Mouse (Mus musculus) spleen, adult 18-20 months (tissue): Measurements from ENCODE around the gene Idh3a.
"Not testable (repeated sequence)": the region's sequence is repeated elsewhere in the genome, so short reads cannot be mapped to it uniquely, and the experiment has no call there.

ENCODE experiments used
- DNase-seq, 2 experiments: peaks; one replicate each; pipeline ENCODE4 v3.0.0; 2022; ENCODE audit warnings: mixed read lengths in 2 of 2

Gene Idh3a

DNA sequence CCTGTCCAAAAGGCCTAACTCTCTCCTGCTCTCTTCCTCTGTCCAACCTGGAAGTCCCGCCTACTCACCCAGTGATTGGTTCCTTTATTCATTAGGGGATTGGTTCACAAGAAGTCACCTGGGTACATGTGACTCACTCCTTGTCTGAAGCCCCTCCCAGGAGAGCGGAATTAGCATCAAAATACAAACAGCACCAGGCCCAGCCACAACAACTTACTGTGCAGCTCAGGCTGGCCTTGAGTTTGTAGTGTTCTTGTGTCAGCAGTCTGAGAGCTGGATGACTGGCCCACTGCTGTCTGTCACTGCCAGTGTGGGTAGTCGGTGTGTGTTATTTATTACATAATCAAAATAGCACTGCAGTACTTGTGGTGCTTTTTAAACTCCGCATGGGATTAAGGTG, 7.5 kb downstream of the Idh3a start:
- DNase-seq, result not testable (repeated sequence)

DNA sequence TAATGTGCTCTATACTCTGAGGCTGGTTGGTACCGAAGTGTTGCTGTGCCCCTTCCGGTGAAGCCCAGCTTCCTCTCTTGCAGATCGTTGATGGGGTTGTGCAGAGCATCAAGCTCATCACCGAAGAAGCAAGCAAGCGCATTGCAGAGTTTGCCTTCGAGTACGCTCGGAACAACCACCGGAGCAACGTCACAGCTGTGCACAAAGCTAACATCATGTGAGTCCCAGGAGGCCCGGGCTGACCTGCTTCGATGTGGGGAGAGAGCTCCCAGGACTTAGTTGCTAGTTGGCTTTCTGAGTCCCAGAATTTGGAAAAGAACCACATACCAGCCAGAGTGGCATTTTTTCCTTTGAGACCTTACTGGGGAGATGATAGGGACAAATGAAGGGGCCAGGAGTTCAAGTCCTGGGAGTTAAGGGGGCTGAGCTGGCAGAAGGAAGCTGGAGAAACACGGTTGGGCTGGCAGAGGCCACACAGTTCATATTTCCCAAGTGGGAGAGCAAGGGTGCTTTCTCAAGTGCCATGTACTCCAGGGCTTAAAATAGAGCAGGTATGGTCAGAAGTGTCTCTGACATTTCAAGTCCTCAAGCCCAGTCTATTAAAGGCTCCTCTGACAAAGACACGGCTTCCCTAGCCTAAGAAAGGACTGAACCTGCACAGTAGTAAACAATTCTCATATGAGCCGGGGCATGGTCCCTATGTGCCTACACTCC, 10.8 kb downstream of the Idh3a start:
- no peak for DNase-seq

DNA sequence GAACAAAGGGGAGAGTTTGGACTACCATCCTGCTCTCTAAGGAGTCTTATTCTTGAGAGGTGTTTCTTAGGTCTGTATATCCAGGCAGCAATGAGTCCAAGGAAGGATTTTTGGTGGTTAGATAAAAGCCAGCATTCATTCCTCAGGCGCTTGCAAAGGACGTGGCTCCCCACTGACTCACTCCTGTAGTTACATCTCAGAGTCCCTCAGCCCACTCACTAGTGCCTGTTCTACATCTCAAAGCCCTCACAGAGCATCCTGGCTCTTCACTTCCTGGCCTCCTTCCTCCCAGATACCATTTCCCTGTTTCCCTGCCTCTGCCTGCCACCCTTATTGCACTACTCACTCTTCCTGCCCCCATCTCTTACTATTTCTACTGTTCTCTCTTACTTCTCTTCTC, 16.3 kb downstream of the Idh3a start:
- no peak for DNase-seq

DNA sequence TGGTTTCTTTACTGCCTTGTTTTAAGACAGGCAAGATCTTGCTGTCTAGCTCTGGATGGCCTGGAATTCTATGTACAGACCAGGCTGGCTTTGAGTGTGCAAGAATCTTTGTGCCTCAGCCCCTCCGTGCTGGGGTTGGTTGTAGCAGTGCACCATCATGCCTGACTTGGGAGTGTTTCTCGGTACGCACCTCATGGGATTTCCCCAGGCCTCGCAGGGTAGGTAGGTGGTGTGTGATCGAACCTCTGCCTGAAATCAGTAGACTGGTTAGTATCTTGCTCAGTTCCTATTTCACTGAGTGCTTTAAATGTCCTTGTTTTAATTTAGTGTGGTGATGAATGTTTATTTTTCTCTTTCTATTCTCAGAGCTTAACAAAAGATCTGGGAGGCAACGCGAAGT, 16.8 kb downstream of the Idh3a start:
- DNase-seq, result no peak

DNA sequence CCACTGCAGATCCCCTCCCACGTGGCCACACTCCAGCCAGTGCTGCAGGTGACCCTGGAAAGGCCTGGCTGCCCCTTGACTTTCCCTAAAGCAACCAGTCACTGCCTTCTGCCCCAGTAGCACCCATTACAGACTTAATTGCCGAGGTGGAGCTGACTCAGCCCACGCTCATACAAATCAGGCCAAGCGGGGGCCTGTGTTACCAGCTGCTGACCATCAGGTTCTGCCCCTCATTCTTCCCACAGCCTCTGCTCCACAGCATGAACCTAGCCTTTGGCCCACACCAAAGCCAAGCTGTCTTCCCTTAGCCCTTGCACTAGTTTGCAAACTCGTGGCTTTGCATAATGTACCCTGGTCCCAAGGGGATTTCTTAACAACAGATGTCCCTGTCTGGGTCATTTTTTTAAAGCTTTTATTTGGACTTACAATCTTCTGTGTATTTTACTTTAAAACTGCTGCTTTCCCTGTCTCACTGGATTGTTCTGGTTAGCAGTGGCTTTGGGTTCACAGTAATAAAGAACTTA, 18.1 kb downstream of the Idh3a start:
- no peak for DNase-seq

DNA sequence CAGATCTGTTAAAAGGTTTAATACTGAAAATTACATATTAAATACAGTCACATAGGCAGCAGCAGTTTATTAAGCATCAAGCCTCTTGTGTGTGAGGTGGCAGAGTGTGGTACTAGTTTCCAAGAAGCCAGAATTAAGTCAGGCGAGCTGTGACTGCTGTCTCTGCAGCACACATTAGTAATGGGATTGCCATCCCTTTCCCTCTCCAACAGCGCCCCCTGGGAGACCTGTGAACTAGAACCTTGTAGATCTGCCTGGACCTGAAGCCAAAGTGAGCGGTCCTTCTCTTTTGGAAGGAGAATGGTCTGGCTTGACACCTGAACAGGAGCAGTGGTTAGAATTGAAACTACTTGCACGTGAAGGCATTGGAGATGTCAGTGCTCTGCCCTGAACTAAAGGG, 18.8 kb downstream of the Idh3a start:
- DNase-seq, result peak in 1 of 2 experiments; percentile 67

DNA sequence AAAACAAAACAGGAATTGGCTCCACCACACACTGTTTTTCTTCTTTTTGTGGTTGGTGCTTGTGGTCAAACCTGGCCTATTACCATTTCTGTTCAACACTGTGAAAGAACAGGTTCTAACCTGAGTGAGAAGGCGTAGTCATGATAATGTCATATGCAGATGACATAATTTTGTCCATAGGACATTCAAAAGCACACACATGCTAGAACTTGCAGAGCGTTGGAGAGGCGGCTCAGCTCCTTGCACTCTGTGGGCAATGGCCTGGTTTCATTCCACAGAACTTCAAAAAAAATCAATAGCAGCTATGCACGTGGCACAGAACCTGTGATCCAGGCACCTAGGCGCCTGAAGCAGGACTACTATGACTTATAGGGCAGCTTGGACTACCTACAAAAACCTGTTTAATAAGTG, 26.7 kb downstream of the Idh3a start:
- no peak for DNase-seq

DNA sequence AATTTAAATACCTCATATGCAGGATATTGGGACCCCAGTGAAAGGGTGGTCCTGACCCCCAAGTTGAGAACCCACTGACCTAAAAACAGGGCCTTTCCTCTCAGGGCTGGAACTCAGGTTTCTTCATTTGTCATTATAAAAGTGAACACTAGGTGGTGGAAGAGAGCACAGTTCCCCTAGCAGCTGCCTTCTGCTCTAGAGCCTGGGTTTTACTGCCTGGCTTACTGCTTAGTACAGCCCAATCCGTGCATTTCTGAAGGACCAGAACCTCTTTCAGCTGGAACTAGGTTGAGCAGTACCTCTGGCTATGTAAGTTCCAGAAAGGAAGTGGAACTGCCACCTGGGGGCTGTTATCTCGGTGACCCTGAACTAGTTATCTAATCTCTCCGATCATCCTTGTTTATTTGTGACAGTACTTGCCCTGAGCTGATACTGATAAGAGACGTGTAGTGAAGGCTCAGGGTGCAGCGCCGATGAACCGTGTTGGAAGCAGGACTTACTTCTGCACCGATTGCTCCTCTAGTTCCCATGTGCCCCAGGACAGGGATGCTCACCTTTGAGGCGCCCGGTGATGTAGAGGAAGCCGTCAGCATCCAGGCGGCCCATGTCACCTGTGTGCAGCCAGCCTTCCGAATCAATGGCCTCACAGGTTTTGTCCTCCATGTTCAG, 28.2 kb downstream of the Idh3a start:
- DNase-seq, result no peak

DNA sequence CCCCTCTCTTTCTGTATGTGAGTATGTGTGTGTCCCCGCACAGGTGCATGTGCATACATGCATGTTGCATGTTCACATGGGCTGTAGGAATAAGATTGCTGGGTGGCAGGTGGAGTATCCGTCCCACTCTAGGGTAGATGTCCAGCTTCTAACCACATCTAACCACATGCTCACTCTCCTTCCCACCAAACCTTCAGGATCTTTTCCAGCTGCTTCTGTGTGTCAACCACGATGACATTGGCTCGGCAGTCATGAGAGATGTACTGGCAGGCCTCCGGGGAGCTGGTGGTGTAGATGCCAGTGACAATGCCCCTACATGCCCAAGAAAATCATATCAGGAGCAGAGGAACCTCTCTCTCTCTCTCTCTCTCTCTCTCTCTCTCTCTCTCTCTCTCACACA, 41.1 kb downstream of the Idh3a start:
- DNase-seq, result no peak

DNA sequence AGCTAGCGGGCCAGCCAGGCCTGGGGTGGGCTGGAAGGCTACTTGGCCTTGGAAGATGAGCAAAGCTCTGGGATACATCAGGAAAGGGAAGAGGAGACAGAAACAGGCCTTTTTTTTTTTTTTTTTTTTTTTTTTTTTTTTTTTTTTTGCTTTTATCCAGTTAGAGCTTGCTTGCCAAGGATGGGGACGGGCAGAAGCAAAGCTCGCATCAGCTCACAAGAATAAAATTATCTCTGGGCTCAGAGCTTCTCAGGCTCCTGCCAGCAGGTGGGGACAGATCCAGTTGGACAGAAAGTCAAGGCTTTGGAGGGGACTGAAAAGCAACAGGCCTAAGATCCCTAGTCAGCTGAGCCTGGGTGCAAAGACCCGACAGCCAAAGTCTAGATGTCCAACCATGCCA, 42.6 kb downstream of the Idh3a start:
- DNase-seq, result no peak

DNA sequence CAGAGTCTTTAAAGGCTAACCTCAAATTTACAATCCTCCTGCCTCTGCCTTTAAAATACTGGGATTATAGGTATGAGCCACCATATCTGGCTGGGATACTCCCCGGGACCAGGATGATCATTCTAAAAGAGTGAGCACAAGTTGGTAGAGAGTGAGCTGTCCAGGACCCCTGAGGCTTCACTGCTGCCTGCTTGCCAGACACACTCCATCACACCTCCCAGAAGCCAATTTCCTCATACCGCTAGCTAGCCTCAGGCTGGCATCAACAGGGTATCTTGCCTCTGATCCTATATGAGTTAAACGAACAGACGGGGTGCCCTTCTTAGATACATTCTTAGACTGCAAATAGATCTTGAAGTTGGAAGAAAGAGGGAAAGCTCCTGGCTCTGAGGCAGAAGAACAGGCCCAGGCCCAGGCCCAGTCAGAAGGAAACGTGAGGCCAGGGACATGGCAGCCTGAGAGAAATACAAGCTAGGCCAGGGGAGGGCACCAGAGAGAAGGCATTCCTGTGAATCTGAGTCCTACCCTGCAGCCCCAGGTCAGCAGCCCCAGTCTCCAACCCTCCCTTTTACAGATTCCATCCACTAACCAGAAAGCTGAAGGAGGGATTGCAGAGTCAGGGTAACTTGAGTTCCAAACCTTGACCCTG, 43.6 kb downstream of the Idh3a start:
- DNase-seq, result no peak

DNA sequence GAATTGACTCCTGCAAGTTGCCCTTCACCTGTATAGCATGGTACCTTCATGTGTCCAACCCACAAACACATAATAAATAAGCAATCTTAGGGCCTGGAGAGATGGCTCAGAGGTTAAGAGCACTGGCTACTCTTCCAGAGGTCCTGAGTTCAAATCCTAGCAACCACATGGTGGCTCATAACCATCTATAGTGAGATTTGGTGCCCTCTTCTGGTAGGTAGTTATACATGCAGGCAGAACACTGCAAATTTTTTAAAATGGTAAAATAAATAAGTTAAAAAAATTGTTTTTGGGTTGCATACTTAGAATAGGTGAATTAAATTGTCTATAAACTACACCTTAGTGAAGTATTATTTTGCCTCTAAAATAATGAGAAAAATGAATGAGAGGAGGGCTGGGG, 44.8 kb downstream of the Idh3a start:
- DNase-seq, result no peak

DNA sequence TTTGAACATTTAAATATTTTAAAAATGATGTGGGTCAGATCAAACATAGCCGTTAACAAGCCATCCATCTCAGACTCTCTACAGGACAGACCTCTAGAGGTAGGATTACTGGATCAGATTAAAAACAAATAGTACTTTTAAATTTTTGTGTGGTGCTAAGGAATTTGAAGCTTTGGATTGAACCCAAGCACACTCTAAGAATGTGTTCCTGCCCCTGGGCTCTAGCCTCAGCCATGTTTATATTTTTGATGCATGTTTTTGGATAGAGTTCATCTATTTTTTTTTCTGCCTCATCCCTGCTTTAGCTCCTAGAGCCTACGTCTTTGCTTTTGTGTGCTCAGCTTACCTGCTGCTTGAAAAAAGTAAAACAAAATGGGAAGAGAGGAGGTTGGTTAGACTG, 47.3 kb downstream of the Idh3a start:
- DNase-seq, result no peak

DNA sequence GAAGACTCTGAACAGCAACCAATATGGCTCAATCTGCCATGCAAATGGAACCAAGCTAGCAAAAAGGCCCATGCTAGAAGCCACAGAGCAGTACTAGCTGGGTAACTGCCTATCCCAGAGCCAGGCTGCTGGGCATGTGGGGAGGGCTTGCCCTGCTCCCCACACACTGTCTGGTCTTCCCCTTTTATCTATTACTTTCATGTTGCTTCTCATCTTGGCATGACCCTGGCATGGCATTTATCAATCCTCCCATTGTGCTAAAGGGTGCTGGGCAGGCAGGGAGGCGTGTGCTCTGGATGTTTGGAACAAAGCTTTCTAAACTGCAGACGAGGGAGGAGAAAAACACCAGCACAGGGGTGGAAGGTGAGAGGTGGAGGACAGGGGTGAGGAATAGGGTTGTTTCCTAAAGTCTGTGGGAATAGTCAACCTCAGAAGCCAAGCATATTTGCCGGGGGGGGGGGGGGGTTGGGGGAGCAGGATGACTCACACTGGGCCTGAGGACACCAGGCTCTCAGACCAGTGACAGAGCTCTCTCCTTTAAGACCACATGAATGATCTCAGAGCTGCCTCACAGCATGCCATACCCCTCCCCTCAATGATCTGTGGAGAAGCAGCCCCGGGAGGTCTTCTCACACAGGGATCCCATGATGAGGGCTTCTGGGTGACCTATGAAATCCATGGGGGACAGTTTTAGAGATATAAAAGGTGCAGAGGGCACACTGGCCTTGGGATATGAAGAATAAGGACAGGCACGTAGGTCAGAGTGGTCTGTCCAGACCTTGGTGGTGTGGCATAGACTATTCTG, 51.6 kb downstream of the Idh3a start:
- no peak for DNase-seq

DNA sequence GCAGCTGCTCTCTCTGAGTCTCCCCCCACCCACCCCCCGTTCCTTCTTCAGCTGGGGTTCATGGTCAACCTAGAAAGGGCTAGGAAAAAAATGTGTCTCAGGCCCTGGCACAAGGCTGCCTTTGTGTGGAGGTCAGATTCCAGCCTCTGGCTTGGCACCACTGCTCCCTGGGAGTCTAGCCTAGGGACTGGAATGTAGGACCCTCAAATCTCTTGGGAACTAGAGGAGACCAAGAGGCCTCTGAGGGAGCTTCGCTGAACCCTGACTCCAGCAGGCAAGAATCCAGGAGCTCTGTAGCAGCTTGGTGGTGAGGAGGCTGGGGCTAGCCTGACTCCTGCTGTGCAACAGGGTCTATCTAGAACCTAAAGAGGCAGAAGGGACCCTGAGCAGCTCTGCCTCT, 53.1 kb downstream of the Idh3a start:
- no peak for DNase-seq

DNA sequence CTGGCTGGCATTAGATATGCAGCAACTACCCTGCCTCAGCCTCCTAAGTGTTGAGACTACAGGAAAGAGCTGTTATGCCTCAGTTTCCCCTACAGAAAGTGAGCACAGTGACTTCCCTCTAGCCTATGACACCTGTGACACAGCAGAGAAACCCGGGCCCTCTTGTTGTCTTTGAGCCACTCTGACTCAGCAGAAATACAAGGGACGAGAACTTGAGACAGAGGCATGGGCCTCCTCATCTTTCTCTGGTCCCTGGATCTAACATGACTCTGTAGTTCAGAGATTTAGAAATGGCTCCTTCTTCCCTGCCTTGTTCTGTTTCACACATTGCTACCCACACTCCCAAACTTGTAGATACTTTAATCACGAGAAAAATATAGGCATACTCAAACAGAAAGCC, 55.4 kb downstream of the Idh3a start:
- DNase-seq, result no peak

DNA sequence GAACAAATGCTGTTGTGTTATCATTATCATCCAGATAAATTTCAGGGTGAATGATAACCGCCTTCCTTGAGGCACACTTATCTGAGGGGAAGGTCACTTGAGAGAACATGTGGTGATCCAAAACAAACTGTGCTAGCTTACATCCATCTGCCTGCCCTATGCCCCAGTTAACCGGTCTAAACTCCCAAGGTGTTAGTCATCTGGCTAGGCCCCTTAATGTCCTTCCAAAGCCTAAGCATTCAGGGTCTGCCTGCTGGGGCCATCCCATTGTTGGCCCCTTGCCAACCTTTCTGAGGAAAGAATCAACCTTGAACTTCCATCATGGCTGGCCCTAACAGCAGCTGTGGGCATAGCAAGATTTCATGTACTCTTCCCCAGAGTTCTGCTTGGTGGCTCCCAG, 56.0 kb downstream of the Idh3a start:
- DNase-seq, result no peak

DNA sequence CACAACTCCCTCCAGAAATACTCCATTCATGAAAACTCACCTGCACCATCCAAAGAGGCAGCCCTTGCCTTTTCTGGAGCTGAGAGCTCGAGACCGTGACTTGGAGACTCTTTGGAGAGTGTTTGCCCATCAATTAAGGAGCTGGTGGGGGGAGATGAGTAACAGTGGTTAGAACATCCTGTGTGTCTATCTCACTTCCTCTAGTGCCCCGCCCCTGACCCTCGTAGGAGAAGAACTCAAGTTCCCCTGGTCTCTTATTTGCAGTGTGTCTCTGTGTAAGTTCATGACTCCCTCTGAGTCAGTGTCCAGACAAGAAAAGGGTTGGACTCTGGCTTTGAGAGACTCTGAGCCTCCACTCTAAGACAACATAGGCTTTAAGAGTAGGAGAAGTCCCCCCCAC, 56.4 kb downstream of the Idh3a start:
- DNase-seq, result peak in 1 of 2 experiments; percentile 11

DNA sequence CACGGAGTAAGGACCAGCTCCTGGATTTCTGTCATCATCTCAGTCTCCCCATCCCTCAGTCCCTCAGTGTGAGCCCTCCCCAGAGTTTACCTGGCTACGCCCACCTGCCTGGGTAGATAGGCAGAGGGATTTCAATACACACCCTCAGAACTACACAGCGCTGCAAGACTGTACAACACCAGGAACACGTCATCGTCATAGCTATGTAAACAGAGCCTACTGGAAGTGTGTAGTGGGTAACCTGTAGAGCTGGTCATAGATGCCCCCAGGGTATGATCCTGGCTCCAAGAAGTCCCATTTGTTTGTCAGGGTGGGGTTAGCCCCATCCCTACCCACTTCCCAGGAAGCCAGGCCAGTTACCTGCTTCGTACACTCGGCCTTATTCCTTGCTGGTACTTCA, 57.0 kb downstream of the Idh3a start:
- no peak for DNase-seq

DNA sequence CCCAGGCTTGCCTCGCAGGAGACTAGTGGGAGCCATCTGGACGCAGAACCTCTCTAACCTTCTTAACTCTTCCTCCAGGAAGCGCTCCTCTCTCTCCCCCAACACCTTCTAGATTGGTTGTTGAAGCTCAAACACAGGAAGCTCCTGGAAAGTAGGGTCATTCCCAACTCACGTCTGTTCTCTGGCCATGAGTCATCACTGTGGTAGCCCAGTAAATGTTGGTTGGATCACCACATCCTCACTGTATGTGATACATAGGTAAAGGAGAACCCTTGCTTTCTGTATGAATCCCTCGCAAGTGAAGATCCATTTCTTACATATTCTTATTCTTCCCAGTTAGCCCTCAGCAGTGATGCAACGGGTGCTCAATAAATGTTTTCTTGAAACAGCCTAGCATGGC, 59.4 kb downstream of the Idh3a start:
- no peak for DNase-seq

DNA sequence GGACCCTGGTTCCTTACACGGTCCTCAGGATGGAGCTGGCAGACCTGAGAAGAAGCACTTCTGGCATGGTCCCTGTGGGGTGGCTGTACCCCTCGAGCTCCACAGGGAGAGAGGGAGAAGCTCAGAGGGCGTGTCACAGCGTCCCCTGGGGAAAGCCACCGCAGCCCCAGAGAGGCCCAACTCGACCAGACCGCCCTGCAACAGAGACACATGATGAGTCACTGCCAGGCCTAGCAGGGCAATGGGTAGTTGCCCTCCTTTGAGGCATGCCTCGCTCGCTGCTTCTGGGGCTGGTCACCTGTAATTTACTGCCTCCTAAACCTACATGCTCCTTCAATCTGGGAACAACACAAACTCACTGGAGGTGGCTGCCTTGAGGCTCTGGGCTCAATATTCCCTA, 60.1 kb downstream of the Idh3a start:
- DNase-seq, result no peak

DNA sequence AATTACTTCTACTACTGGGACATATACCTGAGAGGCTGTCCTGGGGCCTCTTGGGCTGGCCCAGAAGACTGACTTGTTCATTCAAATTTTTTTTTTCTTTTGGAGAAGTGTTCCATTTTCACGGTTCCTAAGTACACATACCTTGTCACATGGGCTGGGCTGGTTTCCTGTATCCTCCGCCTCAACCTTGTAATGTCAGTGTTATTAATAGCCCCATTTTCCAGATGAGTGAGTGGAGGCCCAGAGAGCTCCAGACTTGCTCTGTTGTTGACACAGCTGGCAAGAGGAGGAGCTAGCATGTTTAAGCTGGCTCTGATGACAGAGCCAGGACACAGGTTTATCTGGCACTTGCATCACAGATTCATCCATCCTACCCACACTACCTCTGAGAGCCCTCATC, 61.3 kb downstream of the Idh3a start:
- no peak for DNase-seq

DNA sequence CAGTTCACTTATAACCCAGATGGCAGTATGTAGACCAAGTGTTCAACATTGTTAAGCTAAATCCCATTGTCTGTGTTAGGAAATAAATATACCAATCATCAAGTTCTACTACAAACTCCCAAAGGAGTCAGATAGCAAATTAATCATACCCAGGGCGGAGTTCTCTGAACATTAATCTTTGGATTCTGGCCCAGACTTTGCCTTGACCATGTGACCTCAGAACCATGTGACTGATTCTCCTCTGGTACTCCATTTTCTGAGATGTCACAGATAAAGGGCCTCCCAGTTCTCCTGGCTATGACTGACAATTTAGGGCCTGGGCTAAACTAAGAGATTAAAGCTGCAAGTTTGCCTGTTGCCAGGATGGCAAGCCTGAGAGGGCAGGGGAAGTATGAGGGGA, 63.2 kb downstream of the Idh3a start:
- no peak for DNase-seq
